Mouse (Mus musculus) granulocyte monocyte progenitor cell, adult 5-6 weeks (primary cell): ENCODE measurements at regions not wholly inside any gene's neighbourhood (a gene's known extent, or its start where the extent isn't known, plus 50 kb on each side); places are given as distances from the start of the nearest gene placed in this dataset.

ENCODE experiments used
- ATAC-seq: replicated peaks from 2 replicates; pipeline ENCODE4 v1.8.0; 2016; ENCODE audit warnings: mild to moderate bottlenecking, moderate TSS enrichment, inconsistent platforms; ENCODE audit not compliant: poor library complexity, severe bottlenecking

- ATAC-seq, result peak; percentile 25; the same call in 1 of the 2 replicates
Observed at GRCm38 (mm10) chr12:77833411-77834169, 360.5 kb upstream of the Gm6657 start.

GRCm38 (mm10) chr12:77834891-77835290 is 359.2 kb upstream of the Gm6657 start:
- no peak for ATAC-seq

DNA sequence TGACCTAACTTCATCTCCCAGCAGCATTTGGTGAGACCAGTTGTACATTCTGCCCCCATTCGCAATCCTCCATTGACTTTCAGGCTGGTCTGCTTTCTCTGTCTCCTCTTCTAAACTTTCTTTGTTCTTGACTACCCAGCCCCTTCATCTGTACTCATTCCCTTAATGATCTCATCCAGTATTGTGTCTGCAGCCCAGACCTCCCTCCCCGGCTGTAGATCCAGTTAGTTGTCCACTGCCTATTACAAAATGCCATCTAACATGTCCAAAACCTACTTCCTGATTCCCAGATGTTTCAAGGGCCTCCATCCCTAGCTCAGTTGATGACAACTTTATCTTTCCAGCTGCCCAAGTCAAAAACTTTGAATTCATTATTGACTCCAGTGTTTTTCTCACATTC is 357.8 kb upstream of the Gm6657 start:
- ATAC-seq, result no peak

DNA sequence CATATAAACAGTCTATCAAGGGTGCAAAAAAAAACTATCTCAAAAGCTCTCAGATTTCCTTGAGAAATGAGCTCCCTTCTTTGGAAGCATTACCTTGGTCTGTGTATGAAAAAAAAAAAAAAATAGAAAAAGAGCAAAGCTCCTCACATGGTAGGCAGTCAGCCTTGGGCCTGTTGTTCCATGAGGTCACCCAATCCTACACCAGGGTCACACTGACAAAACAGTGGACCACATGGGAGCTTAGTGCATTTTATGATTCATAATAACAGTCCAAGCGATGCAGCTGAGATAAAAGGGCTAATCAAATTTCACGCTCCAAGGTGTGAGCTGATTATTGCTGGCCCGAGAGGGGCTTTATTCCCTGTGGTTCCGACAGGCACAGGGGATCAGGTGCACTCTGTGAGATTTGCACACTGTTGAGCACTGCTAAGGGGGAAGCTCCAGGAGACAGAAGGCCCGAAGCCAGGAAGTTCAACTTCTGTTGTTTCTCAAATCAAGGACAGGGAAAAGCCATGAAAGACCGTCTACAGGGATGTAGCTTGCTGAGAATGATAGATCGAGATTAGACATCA is 352.1 kb upstream of the Gm6657 start:
- no peak for ATAC-seq

DNA sequence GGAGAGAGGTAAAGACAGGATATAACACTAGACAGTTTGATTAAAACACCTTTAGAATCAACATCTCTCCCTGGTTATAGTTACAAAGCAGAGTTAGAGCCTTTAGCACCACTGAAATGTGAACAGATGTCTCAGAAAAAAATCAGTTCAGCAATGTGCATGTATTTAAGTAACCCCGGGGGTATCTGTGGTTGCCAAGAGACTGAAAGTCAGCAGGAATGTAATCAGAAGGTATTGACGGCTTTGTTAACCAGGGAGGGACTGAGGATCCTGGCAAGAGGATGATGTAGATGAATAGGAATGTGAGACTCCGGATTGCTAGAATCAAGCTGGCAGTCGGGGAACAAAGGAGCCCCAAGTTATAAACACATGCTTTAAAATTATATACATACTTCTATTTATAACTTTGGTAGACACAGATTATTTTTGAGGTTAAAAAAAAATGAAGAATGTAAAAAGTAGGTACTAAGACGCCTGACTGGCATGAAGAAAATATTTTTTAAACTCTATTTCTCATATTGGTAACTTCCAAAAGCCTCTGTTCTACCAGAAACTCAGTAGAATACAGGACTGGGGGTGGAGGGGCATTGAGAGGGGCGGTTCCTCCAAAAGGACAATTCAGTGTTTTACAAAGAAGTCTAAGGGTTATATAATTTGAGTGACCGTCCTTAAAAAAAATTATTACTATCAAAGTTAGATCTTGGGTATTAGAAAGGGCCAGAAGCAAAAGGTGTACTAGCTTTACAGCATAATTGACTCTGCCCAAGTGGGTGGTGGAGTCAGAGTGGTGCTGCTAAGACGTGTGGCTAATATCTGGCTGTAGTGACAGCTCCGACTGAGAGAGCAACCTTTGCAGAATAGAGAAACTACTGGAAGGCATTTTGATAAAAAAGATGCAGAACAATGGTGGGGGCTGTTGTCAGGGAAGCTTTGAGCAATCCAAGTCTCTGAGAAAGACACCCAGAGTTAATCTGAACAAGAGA is 341.2 kb upstream of the Gm6657 start:
- no peak for ATAC-seq

GRCm38 (mm10) chr12:77854281-77855075 is 339.6 kb upstream of the Gm6657 start:
- ATAC-seq, result no peak

DNA sequence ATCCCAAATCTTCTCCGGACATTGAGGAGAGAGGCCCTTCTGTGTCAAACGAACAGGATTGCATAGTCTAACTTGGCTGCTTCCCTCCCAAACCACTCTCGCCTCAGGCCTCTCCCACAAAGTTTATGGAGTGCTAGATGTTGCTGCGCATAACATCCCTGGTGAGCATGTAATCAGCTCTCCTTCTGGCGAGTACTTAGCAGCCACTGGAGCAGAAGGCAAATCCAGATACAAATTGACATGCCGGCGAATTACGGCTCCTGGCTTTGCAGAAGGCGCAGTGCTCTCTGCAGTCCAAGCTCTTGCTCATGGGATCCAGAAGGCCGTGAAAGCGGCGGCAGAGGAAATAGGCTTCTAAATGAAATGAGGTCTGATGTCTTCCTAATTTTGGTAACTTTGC is 338.2 kb upstream of the Gm6657 start:
- no peak for ATAC-seq

GRCm38 (mm10) chr12:77857281-77857680 is 336.8 kb upstream of the Gm6657 start:
- no peak for ATAC-seq

- ATAC-seq, result no peak
Observed at GRCm38 (mm10) chr12:77860769-77861557, 333.1 kb upstream of the Gm6657 start.

DNA sequence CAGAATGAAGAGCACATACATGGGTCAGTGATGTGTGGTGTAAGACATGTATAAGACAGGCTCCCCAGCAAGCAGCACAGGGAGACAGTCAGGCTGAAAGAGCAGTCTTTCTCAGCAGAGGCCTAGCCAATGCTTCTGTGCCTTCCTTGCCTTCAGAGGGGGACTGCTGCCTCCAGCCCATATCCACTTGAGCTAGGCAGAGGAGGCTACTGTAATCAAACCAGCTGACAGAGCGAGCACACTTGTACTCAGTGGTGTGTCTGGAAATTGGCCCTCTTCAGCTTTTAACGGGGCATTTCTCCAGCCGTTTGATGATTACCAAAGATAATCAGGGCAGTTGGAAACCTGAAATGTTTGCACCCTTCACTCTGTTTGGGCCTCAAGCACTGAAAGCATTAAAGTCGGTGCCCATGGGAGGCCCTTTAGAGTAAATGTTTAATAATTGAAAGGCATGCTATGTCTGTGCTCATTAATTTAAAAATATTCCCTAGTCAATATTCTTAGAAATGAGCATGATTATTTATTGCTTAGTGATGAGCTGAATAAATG is 326.0 kb upstream of the Gm6657 start:
- no peak for ATAC-seq

DNA sequence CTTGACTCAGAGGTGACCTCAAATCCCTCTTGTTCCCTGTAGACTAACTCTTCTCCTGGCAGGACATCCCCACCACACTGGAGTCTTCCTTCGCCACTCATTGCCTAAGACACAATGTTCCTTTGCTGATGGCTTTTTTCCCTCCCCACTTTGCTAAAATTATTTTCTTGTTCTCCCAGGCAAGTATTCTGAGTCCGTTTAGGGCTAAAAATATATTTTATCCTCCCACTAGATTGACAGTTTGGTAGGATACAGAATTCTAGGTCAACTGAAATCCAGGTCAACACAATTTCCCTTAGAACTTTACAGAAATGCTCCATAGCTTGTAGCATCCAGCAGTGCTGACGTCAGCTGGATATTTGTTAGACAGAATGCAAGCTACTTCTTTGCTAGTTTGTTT is 324.7 kb upstream of the Gm6657 start:
- no peak for ATAC-seq

- peak; percentile 40 for ATAC-seq
Observed at GRCm38 (mm10) chr12:77887335-77887734, 306.7 kb upstream of the Gm6657 start.

- ATAC-seq, result no peak
Observed at GRCm38 (mm10) chr12:77891452-77891851, 302.6 kb upstream of the Gm6657 start.

DNA sequence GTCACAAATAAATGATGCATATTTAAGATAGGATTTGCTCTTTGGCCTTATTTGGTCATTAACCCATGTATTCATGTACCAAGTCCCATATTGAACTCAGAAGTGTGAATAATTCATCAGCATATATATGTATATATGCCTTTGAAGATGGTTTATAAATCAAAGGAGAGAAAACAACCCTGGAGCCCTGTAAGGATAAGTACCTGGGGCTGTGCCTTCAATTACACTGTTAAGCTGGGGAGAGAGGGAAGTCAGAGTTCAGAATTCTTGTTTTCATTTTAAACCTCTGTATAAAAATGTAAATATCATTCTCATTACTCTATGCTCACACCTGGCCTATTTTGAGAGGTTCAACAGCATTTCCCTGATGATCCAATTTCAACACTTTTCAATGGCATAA is 299.8 kb upstream of the Gm6657 start:
- no peak for ATAC-seq

GRCm38 (mm10) chr12:77895508-77895907 is 298.5 kb upstream of the Gm6657 start:
- ATAC-seq, result no peak

GRCm38 (mm10) chr12:77898974-77899373 is 295.1 kb upstream of the Gm6657 start:
- ATAC-seq, result peak; percentile 86

- no peak for ATAC-seq
Observed at GRCm38 (mm10) chr12:77901254-77901653, 292.8 kb upstream of the Gm6657 start.

GRCm38 (mm10) chr12:77912863-77913554 is 281.0 kb upstream of the Gm6657 start:
- ATAC-seq, result no peak

GRCm38 (mm10) chr12:77928729-77929128 is 265.3 kb upstream of the Gm6657 start:
- ATAC-seq, result no peak
